Mouse (Mus musculus) activated CD4-positive, CD25-positive, alpha-beta regulatory T cell, adult 4 months (primary cell): ENCODE data around the gene H2-DMb1. TPM values are rescaled to one million over a fixed set of nuclear protein-coding genes. Genes with fewer than 3 reads are reported as not detected.
"Not testable (repeated sequence)": the region's sequence is repeated elsewhere in the genome, so short reads cannot be mapped to it uniquely, and the experiment has no call there.

Experiments used
- ATAC-seq: one replicate; pipeline ENCODE4 v1.8.0; 2017
- polyA plus RNA-seq, 2 experiments: library from polyadenylated mRNA; unstranded; fragments of 100-300 nt; shearing (Covaris generic); gene quantifications; one replicate each; pipeline ENCODE4 v1.2.1; 2017

Gene H2-DMb1
- polyA plus RNA-seq, 2 experiments from 2014 or later = 1.9 to 3.7 TPM

DNA sequence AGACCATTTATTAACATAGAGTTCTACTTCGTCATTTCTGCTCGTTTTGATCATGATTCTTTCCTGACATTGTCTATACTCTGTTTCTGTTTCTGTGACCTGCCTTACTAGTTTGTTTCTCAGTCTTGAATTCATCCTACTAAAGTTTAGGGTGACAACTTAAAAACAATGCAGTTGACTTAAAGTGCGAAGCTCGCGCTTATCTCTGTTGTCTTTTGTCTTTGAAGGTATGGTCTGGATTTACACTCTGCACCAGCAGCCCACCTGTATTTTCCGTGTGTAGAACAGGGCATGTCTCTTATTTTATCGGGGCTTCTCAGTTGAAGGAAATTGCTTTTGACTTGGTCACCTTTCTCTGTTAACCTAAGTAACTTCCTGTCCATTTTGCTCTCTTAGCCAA, 29.8 kb upstream of the H2-DMb1 start:
- no peak for ATAC-seq

DNA sequence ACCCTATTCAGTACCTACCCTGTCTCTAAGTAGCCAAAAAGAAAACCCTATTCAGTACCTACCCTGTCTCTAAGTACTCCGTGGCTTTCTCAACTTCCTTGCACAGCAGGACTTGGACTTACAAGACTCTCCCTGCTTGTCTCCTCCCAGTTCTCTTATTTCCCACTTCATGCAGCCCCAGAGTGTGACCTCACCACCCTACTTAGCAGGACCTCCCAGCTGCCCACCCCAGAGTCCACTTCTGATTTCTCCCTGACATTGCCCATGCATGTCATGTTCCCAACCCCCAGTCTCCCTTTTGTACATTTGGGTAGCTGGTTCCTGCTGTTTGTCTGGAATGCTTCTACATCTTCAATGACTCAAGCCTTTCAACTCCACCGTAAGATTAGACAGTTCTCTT, 29.4 kb upstream of the H2-DMb1 start:
- no peak for ATAC-seq

DNA sequence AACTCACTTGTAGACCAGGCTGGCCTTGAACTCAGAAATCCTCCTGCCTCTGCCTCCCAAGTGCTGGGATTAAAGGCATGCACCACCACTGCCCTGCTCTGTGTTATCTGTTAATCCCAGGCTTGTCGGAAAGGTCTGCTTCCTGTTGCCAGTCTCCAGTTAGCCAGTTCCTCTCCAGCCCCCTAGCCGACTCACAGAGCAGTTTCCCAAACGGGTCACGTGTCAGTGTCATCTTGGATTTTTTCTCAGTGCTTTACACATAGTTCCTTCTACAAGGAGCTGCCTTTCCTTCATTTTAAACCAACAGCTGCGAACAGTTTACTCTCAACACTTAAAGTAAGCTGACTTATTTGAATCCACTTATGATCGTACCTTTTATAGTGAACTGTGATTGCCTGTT, 28.2 kb upstream of the H2-DMb1 start:
- no peak for ATAC-seq

DNA sequence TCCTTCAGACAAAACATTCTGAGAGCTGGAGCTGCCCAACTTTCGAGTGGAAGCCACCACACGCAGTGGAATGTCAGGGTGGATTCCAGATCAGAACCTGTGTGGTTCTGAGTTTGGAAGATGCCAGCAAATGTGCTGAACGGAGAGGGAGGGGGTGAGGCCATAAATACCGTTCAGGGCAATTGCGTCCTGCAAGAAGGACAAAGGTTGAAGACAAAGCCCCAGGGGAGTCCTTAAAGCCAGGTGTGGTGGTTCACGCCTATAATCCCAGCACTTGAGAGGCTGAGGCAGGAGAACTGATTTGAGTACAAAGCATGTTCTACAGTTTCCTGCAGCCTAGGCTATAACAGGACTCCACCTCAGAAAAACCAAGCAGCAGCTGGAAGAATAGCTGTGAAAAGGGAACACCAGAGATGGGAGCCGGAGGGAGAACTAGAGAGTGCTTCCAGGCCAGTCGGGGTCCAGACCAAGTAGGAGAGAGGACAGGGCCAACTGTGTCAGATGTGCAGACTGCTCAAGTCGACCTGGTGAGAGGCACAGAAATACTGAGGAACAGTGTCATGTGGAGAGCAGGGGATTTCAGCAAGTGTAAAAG, 25.9 kb upstream of the H2-DMb1 start:
- ATAC-seq = no peak

DNA sequence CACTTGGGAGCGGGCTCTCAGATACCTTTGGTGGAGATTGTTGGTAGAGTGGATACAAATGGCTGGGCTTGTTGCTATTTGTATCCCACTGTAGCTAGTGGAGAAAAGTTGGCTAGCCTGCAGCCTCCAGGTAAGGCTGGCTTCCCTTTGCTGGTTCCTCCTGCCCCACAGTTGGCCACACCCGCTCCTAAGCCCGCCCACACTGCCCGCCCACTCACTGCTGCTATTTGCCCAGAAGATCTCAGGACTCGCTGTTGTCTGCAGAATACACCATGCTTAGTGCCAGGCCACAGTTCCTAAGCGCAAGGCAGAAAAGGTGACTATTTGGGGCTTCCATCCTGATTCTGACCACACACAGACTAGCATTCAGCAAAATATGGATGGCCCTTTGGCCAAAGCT, 25.4 kb upstream of the H2-DMb1 start:
- ATAC-seq = no peak

DNA sequence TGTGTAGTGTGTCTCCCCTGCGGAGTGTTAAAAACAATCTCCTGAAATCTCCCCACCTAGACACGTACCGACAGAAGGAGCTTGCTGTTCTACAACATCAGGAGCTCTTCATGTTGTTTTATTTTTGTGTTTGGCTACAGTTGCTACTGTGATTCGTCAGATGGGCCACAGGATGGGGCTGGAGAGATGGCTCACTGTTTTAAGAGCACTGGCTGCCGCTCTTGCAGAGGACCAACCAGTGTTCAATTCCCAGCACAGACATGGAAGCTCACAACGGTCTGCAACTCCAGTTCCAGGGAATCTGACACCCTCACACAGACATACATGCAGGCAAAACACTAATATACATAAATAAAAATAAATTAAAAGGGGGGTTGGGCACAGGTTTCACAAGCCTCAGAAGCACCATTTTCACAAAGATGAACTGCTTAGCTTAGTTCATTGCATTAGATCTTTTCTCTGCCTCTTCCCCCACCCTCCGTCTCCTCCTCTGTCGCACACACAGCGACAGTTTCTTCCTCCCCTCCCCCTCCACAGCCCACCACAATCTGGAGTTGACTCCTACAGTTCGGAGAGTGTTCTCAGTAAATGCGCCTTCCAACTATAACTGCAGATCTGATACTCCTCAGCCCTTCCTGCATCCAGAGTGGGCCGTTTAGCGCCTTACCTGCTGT, 24.5 kb upstream of the H2-DMb1 start:
- ATAC-seq = peak; percentile 41

DNA sequence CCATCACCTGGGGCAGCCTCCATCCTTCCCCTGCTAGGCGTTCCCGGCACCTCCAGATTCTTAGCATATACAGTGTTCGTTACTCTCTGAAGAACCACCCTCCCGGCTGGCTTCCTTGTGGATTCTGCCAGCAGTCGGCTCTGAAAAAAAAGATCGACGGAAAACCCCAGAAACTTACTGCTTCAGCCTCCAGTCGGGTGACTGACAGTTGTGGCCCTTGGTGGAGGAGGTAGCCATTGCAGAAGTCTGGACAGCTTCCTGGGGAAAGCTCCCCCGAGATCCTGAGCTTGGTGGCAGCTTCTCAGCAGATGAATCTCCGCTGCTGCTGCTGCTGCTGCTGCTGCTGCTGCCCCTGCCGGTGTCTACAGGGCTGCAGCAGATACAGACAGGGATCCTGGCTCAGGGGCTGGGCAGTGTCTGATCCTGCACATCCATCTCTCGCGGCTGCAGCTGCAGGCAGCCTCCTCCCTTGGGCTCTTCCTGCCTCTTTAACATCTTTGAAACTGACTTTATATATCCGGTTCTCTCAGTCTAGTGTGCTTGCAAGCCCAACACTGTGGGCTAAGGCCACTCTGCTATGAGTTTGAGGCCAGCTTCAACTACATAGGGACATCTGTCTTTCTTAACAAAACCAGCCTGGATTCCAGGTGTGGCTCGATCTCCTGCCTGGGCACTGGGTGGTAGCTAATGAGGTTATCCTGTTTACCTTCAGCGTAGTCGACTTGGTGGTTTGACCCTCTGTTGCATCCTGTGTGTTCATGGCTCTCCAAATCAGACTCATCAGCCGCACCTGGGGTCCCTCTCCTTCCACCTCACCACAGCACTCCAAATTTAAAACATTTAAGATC, 23.7 kb upstream of the H2-DMb1 start:
- peak; percentile 58 for ATAC-seq

DNA sequence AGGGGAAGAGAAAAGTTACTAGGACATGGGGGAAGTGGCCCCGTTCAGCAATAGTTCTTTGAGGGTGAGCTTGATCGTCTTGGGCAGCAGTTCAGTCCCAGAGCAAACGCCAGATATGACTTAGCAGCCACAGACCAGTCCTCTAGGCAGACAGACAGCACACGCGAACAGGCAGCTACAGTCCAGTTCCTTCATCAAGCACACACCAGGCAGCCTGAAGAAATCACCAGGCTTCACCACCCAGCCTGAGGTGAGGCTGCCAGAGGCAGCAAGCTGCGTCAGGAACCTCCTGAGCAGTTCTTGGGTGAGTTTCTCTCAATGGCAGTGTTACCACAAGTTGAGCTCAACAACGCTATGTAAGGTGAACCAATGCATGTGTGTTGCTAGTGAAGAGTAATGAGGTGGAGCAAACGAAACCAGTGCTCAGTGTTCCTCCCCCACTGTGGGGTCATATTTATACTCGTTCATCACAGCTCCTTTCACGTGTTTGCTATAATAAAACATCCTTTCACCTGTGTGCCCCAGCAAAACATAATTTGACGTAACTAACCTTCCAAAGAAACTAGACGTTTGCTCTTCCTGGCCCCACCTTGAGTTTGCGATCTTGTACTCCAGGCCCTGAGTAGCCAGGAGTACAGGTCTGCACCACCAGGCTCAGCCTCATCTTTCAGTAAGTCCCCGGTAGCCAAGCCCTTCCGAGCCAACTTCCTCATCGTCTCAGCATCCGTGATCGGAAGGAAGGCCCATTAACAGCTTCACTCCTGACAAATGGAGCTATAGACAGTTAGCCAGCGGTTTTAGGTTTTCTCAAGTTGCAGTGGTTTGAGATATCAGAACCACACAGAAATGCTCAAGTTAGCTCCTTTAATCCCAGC, 22.6 kb upstream of the H2-DMb1 start:
- ATAC-seq = no peak

DNA sequence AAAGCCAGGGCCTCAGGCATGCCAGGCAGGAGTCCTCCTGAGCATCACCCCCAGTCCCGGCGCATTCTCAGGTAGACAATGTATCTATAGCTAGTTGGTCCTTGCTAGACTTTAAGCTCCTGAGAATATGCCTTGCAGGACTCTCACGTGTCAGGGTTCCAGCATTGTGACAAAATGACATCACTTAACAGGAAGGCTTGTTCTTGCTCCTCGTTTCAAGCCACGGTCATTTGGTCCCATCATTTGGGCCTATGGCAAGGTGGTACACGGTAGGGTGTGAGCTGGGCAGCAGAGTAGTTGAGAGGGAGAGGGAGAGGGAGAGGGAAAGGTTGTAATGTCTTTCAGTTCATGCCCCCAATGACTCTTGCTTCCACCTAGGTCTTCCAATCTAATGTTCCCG, 21.0 kb upstream of the H2-DMb1 start:
- no peak for ATAC-seq

DNA sequence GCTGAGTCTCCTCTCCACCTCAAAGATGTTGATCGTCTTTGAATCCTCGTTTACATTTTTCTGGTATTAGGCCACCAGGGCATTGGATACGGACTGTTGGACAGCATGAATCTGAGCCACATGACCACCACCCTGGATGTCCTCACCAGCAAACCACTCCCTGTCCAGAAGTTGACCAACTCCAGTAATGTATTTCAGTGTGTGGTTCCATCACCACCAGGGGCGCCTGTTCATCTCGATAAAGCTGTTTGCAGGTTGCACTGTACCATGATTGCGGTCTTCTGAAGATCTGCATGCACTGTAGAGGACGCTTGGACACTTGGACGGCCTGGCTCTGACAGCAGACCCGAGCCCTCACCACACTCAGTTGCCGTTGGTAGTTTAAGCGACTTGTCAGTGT, 19.6 kb upstream of the H2-DMb1 start:
- no peak for ATAC-seq

DNA sequence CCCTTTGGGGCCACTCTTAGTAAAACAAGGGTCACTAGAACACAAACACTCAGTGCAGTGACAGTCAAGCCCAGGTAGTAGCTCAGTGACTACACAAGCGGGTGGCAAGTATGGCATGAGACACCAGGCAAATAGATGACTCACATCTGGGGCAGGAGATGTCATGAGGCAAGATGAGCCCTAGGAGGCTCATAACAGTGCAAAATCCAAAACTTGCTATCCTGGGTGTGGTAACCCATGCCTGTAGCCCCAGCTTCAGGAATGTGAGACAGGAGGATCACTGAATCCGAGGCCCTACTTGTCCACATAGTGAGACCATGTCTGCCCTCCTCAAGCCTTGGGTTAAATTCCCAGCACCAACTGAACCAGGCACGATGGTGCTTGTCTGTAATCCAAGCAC, 18.4 kb upstream of the H2-DMb1 start:
- ATAC-seq = no peak

DNA sequence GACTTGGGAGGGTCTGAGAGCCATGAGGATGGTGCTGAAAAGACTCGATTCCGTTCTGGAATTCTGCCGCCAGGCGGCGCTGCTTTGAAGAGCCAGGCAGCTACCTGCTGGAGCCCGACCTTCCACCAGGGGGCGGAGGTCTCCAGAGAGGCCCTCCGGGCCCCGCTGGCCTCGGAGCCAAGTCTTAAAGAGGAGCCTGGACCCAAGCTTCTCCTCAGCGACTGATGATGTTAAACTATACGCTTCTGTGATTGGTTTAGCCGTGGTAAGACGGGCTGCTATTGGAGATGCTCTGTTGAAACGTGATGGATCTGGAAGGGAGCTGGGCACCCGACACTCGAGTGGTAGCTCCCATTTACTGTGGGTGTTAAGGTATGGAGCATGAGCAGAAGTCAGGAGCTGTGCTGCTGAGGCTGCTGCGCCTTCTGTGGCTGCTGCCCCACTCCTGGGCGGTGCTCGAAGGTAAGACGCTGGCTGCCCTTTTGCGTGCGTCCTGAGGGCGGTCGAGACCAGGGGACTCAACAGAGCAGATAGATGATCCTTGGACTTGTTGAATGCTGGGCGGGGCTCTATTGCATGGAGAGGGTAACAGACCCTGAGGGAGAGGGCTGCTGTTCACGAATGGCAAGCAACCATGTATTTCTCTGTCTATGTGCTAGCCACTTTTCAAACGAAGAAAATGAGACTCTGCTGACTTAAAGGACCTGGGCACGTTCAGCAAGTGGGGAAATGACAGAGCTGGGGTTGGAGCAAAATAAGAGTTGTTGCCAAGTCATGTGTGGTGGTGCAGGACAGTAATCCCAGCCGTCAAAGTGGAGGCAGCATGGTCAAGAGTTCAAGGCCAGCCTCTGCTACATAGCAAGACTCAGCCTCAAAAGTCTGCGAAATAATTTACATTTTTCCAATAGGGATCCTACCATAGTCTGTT, 17.3 kb upstream of the H2-DMb1 start:
- ATAC-seq = peak; percentile 100

DNA sequence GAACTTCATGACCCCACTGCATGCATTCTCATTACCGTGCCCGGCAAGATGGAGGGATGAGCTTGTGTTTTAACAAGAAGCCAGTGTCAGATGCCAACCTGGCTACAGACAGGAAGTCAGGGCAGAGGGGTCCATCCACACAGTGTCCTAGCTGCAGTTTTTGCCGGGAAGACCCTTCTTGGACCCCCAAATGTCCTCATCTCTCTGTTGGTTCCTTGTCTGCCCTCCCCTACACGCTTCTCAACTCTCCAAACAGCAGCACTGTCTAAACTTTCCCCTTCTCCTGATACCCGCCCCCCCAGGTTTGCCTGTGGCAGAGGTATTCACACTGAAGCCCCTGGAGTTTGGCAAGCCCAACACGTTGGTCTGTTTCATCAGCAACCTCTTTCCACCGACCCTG, 15.3 kb upstream of the H2-DMb1 start:
- no peak for ATAC-seq

DNA sequence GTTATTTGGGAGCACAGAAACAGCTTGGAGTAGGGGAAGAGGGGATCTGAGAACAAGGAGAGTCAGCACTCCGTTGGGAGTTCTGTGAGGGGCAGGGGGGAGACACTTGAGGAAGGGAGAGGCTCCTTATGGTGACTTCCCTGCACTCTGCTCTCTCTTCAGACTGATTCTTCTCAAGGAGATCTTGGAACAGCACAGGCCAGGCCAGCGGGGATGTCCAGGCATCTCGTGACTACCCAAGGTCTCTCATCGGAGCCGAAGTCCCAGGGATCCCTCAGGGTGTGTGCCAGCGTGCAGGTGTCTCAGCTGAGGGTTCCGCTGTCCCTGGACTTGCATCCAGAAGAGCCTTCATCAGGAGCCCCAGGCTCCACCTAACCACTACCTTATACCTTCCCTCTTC, 14.2 kb upstream of the H2-DMb1 start:
- no peak for ATAC-seq

DNA sequence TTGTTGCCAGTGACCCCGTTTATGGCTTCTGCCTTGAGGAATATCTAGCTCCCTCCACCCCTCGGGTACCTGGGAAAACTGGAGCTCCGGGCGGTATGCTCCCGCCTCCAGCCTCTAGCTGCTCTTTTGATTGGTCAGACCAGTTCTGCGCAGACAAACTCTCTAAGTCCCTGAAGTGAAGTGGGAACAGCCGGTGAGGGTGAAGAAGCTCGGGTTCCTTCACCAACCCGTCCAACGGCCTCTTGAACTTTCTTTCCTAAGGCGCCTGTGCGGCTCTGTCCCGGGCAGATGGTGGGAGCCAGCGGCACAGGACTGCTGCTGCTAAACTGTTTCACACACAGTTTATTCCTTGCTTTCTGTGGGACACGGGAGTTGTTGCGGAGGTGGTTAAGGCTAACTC, 13.5 kb upstream of the H2-DMb1 start:
- ATAC-seq = no peak

DNA sequence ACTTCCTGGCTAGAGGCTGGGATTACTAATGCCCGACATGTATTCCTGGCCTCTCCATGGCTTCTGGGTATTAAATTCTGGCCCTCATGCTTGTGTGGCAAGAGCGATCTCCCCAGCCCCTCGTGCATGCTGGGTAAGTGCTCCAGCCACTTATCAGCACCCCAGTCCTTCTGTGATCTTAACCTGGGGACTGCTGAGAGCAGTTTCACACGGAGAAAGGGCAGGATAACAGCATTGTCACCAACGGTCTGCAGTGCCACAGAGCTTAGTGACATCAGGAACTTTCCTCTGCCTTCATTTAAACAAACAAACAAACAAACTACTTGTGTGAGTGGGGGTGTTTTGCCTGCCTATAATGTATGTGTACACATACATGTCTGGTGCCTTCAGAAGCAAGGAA, 12.6 kb upstream of the H2-DMb1 start:
- no peak for ATAC-seq

DNA sequence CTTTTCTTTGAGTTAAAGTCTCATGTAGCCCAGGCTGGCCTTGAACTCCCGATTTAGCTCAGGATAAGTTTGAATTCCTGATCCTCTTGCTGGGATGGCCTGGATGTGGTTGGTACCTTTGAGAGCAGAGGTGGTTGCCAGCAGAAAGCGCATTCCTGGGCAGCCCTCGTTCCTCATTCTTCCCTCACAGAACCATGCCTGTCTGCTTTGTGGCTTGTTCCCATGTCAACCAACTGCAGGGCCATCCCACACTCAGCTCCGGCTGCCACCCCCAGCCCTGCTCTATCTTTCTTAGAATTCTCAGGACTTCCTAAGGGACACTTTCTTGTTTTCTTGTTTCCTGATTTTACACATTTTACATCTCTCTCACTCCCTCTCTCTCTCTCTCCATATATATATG, 11.4 kb upstream of the H2-DMb1 start:
- no peak for ATAC-seq

DNA sequence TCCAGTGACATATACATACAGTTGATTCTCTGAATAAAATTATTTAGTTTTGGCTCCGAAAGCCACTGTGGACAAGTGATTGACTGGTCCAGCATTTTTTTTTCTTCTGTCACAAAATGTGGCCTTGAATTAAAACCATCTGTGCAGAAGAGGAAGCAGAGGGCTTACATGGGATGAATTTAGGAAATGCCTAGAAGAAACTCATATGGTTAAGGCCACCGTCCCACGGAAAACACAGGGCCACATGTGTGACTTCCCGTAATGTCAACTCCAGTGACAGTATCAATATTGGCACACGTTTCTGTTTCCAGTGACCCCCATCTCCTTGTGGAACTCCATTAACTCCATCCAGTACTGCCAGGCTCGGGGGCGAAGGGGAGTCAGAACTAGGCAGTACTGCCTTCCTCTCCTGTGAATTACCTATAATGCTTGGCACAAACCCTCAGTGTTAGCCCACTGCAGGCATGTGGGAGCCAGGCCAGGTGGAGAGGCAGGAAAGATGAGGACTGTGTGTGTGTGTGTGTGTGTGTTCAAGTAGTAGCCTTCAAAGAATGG, 10.3 kb upstream of the H2-DMb1 start:
- no peak for ATAC-seq

DNA sequence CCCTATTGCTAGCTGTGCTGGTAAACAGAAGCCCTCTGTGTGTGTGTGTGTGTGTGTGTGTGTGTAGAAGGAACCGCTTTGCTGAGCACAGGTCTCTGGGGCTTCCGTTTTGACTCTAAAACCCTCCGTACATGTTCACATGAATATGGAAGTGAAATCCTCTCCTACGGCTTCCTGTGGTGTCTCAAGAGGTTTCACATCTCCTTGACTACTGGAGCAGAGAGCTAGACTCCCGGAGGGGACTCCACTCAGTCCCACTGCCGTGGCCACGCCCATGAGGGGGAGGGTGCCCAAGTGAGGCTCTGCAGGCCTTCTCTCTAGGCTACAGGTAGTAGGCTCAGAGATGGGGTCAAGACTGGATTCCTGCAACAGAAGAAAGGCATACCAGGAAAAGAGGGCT, 9.8 kb upstream of the H2-DMb1 start, which contains the start of gene H2-DMb2:
H2-DMb2 (plus strand) TSS at position 275 of the 400 bp plus-strand sequence.
- peak; percentile 84 for ATAC-seq

DNA sequence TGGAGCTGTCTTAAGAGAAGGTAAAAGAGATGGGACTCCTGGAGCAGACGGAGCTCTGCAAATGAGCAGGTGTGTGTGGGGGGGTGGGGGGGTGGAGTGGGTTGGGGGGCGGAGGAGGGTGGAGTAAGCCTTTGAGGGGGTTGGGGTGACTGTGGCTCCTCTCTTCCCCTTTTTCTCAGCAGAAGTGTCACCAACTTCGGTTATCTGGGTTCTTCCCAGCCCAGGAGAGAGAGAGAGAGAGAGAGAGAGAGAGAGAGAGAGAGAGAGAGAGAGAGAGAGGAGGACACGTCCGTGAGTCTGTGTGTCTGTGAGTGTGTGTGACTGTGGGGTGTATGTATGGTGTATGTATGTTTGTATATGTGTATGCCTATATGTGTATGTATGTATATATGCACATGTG, 9.4 kb upstream of the H2-DMb1 start:
- no peak for ATAC-seq

DNA sequence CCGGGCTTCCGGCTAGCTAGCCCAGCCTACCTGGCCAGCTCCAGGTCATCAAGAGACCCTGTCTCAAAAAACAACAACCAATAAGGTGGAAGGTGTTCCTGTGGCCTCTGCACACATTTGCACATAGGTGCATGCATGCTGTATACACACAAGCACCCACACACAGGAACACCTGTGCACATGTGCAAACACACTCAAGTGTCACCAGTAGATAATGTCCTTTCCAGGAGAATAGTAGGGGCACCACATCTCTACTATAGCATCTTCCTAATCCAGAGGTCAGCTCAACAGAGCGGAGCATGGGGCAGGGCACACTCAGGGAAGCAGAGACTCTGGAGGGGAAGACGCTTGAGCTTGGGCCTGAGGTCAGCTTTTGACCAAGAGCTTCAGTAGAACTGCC, 8.7 kb upstream of the H2-DMb1 start:
- not testable (repeated sequence) for ATAC-seq
